Mouse (Mus musculus): Measurements from ENCODE around the gene Fbxo11. TPM values are rescaled to one million over a fixed set of nuclear protein-coding genes. Genes with fewer than 3 reads are reported as not detected.
"Not testable (repeated sequence)": the region's sequence is repeated elsewhere in the genome, so short reads cannot be mapped to it uniquely, and the experiment has no call there.

Gene Fbxo11
- polyA plus RNA-seq, 1 experiment from 2014 or later, result 53.9 TPM

- Histone ChIP-seq H3K9ac (replicated peaks; ENCODE audit: low read length) (no peak overlapping the region), H3K36me3 (ENCODE audit: control insufficient read depth, insufficient read depth, low read length) (no peaks in the 10 kb centered on the region; the same call in 1 of the 2 replicates), H3K27ac (replicated peaks; ENCODE audit: low read depth, low read length) (no peak overlapping the region), H3K4me1 (ENCODE audit: control insufficient read depth, insufficient read depth, low read length) (peaks cover 16% of the 10 kb centered on the region; the same call in 1 of the 2 replicates), H3K9me3 (ENCODE audit: control insufficient read depth, low read length) (no peaks in the 10 kb centered on the region), H3K27me3 (ENCODE audit: control insufficient read depth, insufficient read depth, low read length) (no peaks in the 10 kb centered on the region), H3K4me2 (ENCODE audit: low read length) (no peak overlapping the region), H3K4me3 (replicated peaks; ENCODE audit: low read depth, low read length) (no peak overlapping the region)
- 96% methylated on average over 5 of the region's 5 CpGs for WGBS
- DNase-seq (no peak), ATAC-seq (ENCODE audit: low FRiP score, low TSS enrichment) (no peak)
These were observed 24.3 kb downstream of the Fbxo11 start for GRCm38 (mm10) chr17:88040810-88041209.

GRCm38 (mm10) chr17:88034418-88034817, 30.7 kb downstream of the Fbxo11 start:
- DNase-seq, result no peak
- WGBS, result 94% methylated on average over 4 of the region's 4 CpGs
- Histone ChIP-seq H3K4me1 (ENCODE audit: control insufficient read depth, insufficient read depth, low read length) (no peaks in the 10 kb centered on the region), H3K9me3 (ENCODE audit: control insufficient read depth, low read length) (no peaks in the 10 kb centered on the region), H3K36me3 (ENCODE audit: control insufficient read depth, insufficient read depth, low read length) (no peaks in the 10 kb centered on the region), H3K4me2 (ENCODE audit: low read length) (no peak overlapping the region), H3K27me3 (ENCODE audit: control insufficient read depth, insufficient read depth, low read length) (no peaks in the 10 kb centered on the region), H3K4me3 (replicated peaks; ENCODE audit: low read depth, low read length) (no peak overlapping the region), H3K27ac (replicated peaks; ENCODE audit: low read depth, low read length) (no peak overlapping the region), H3K9ac (replicated peaks; ENCODE audit: low read length) (no peak overlapping the region)
- no peak for ATAC-seq (ENCODE audit: low FRiP score, low TSS enrichment)

DNA sequence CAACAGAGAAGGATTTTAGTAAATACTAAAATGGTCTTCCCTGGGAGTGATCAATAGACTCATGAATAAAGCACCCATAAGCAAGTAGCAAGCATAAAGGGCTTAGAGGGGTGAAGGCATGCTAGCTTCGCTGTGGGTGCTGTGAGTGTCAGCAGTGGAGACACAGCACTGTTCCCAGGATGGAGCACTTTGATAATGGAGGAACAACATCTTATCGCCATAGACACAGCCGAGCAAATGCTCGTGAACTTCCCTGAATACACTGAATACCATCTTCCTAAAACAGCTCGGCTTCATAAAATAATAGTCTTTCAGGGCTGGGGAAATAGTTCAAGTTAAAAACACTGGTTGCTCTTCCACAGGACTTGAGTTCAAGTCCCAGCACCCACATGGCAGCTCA, 33.3 kb downstream of the Fbxo11 start:
- ATAC-seq (ENCODE audit: low FRiP score, low TSS enrichment) (no peak), DNase-seq (no peak)
- no peaks in the 10 kb centered on the region for H3K4me1 ChIP-seq (ENCODE audit: control insufficient read depth, insufficient read depth, low read length)
- H3K27ac ChIP-seq (replicated peaks; ENCODE audit: low read depth, low read length), result no peak overlapping the region
- WGBS, result 88% methylated on average over 5 of the region's 5 CpGs
- H3K9me3 ChIP-seq (ENCODE audit: control insufficient read depth, low read length), result no peaks in the 10 kb centered on the region
- H3K4me3 ChIP-seq (replicated peaks; ENCODE audit: low read depth, low read length), result no peak overlapping the region
- no peak overlapping the region for H3K4me2 ChIP-seq (ENCODE audit: low read length)
- H3K36me3 ChIP-seq (ENCODE audit: control insufficient read depth, insufficient read depth, low read length), result no peaks in the 10 kb centered on the region
- no peaks in the 10 kb centered on the region for H3K27me3 ChIP-seq (ENCODE audit: control insufficient read depth, insufficient read depth, low read length)
- no peak overlapping the region for H3K9ac ChIP-seq (replicated peaks; ENCODE audit: low read length)

GRCm38 (mm10) chr17:88029194-88029970, 35.7 kb downstream of the Fbxo11 start:
- Histone ChIP-seq H3K9ac (replicated peaks; ENCODE audit: low read length) (no peak overlapping the region), H3K4me2 (ENCODE audit: low read length) (no peak overlapping the region), H3K4me1 (ENCODE audit: control insufficient read depth, insufficient read depth, low read length) (no peaks in the 10 kb centered on the region), H3K4me3 (replicated peaks; ENCODE audit: low read depth, low read length) (no peak overlapping the region), H3K27ac (replicated peaks; ENCODE audit: low read depth, low read length) (no peak overlapping the region), H3K9me3 (ENCODE audit: control insufficient read depth, low read length) (no peaks in the 10 kb centered on the region), H3K27me3 (ENCODE audit: control insufficient read depth, insufficient read depth, low read length) (no peaks in the 10 kb centered on the region), H3K36me3 (ENCODE audit: control insufficient read depth, insufficient read depth, low read length) (no peaks in the 10 kb centered on the region)
- DNase-seq (no peak), ATAC-seq (ENCODE audit: low FRiP score, low TSS enrichment) (no peak)
- WGBS, result 84% methylated on average over 17 of the region's 17 CpGs

- Histone ChIP-seq H3K4me2 (ENCODE audit: low read length) (no peak overlapping the region), H3K36me3 (ENCODE audit: control insufficient read depth, insufficient read depth, low read length) (no peaks in the 10 kb centered on the region), H3K9ac (replicated peaks; ENCODE audit: low read length) (no peak overlapping the region), H3K27ac (replicated peaks; ENCODE audit: low read depth, low read length) (no peak overlapping the region), H3K27me3 (ENCODE audit: control insufficient read depth, insufficient read depth, low read length) (no peaks in the 10 kb centered on the region), H3K9me3 (ENCODE audit: control insufficient read depth, low read length) (no peaks in the 10 kb centered on the region), H3K4me1 (ENCODE audit: control insufficient read depth, insufficient read depth, low read length) (no peaks in the 10 kb centered on the region), H3K4me3 (replicated peaks; ENCODE audit: low read depth, low read length) (no peak overlapping the region)
- ATAC-seq (ENCODE audit: low FRiP score, low TSS enrichment), result no peak
- WGBS, result 34% methylated on average over 4 of the region's 4 CpGs
- peak; percentile 90 for DNase-seq
These were observed 39.9 kb downstream of the Fbxo11 start for GRCm38 (mm10) chr17:88025227-88025626.

GRCm38 (mm10) chr17:88023924-88024323, 41.2 kb downstream of the Fbxo11 start:
- DNase-seq (no peak), ATAC-seq (ENCODE audit: low FRiP score, low TSS enrichment) (no peak)
- H3K9ac ChIP-seq (replicated peaks; ENCODE audit: low read length), result no peak overlapping the region
- H3K9me3 ChIP-seq (ENCODE audit: control insufficient read depth, low read length), result no peaks in the 10 kb centered on the region
- 89% methylated on average over 1 of the region's 1 CpGs for whole genome bisulfite sequencing
- H3K36me3 ChIP-seq (ENCODE audit: control insufficient read depth, insufficient read depth, low read length), result no peaks in the 10 kb centered on the region
- H3K4me2 ChIP-seq (ENCODE audit: low read length), result no peak overlapping the region
- no peak overlapping the region for H3K4me3 ChIP-seq (replicated peaks; ENCODE audit: low read depth, low read length)
- H3K27ac ChIP-seq (replicated peaks; ENCODE audit: low read depth, low read length), result no peak overlapping the region
- H3K4me1 ChIP-seq (ENCODE audit: control insufficient read depth, insufficient read depth, low read length), result no peaks in the 10 kb centered on the region
- H3K27me3 ChIP-seq (ENCODE audit: control insufficient read depth, insufficient read depth, low read length), result no peaks in the 10 kb centered on the region

- 91% methylated on average over 8 of the region's 8 CpGs for WGBS
- not testable (repeated sequence) for H3K4me1 ChIP-seq (ENCODE audit: control insufficient read depth, insufficient read depth, low read length); DNase-seq; H3K9me3 ChIP-seq (ENCODE audit: control insufficient read depth, low read length); H3K4me3 ChIP-seq (replicated peaks; ENCODE audit: low read depth, low read length); H3K4me2 ChIP-seq (ENCODE audit: low read length); ATAC-seq (ENCODE audit: low FRiP score, low TSS enrichment); H3K9ac ChIP-seq (replicated peaks; ENCODE audit: low read length); H3K27ac ChIP-seq (replicated peaks; ENCODE audit: low read depth, low read length); H3K27me3 ChIP-seq (ENCODE audit: control insufficient read depth, insufficient read depth, low read length)
- H3K36me3 ChIP-seq (ENCODE audit: control insufficient read depth, insufficient read depth, low read length), result peaks cover 46% of the 10 kb centered on the region
These were observed 49.1 kb downstream of the Fbxo11 start for GRCm38 (mm10) chr17:88016027-88016426.

GRCm38 (mm10) chr17:88014456-88014855, 50.6 kb downstream of the Fbxo11 start:
- Histone ChIP-seq H3K4me1 (ENCODE audit: control insufficient read depth, insufficient read depth, low read length) (no peaks in the 10 kb centered on the region), H3K4me3 (replicated peaks; ENCODE audit: low read depth, low read length) (no peak overlapping the region), H3K27ac (replicated peaks; ENCODE audit: low read depth, low read length) (no peak overlapping the region), H3K9me3 (ENCODE audit: control insufficient read depth, low read length) (no peaks in the 10 kb centered on the region), H3K36me3 (ENCODE audit: control insufficient read depth, insufficient read depth, low read length) (peaks cover 60% of the 10 kb centered on the region), H3K4me2 (ENCODE audit: low read length) (no peak overlapping the region), H3K9ac (replicated peaks; ENCODE audit: low read length) (no peak overlapping the region), H3K27me3 (ENCODE audit: control insufficient read depth, insufficient read depth, low read length) (no peaks in the 10 kb centered on the region)
- ATAC-seq (ENCODE audit: low FRiP score, low TSS enrichment), result no peak
- DNase-seq, result no peak
- WGBS, result 97% methylated on average over 1 of the region's 1 CpGs

DNA sequence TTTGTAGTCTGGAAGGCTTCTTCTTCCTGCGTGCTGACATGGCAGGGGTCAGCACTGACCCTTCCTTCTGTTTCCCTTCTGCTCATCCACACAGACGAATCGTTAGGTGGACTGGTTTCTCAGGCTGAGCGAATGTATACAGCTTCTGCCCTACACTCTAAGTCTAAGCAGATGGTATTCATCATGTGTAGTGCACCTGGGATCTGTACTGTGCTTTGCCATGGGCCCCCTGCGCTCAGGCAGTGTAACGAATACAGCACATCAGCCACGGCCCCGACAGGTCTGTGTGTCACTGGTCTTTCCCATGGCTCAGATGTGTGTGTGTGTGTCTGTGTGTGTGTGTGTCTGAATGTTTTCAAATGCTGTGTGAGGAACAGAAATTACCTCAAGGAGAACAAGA, 58.1 kb downstream of the Fbxo11 start:
- H3K9ac ChIP-seq (replicated peaks; ENCODE audit: low read length), result no peak overlapping the region
- no peak for ATAC-seq (ENCODE audit: low FRiP score, low TSS enrichment)
- H3K27me3 ChIP-seq (ENCODE audit: control insufficient read depth, insufficient read depth, low read length), result no peaks in the 10 kb centered on the region
- no peak for DNase-seq
- H3K4me3 ChIP-seq (replicated peaks; ENCODE audit: low read depth, low read length), result no peak overlapping the region
- H3K4me1 ChIP-seq (ENCODE audit: control insufficient read depth, insufficient read depth, low read length), result no peaks in the 10 kb centered on the region
- H3K36me3 ChIP-seq (ENCODE audit: control insufficient read depth, insufficient read depth, low read length), result peaks cover 80% of the 10 kb centered on the region
- H3K27ac ChIP-seq (replicated peaks; ENCODE audit: low read depth, low read length), result no peak overlapping the region
- WGBS, result 92% methylated on average over 8 of the region's 8 CpGs
- no peaks in the 10 kb centered on the region for H3K9me3 ChIP-seq (ENCODE audit: control insufficient read depth, low read length)
- no peak overlapping the region for H3K4me2 ChIP-seq (ENCODE audit: low read length)
